18 mouse cellular contexts compared by ENCODE assay signal in genomic region chr1:133973801-133974200, GRCm38 (mm10). TPM values are rescaled to one million over a fixed set of nuclear protein-coding genes. Genes with fewer than 3 reads are reported as not detected.
DNase-seq lines count a peak whose midpoint lies in the region; ATAC-seq and TF ChIP-seq lines count a peak whose summit lies in the region.
"Had no signal": no experiment of that assay in that cellular context is flagged by ENCODE, and none has a peak within 500 bp of the region (broad histone marks: within the 10 kb centered on the region; RNA-seq: fewer than 3 reads in every experiment).

No protein-coding gene starts in this region.

- no peak for TF ChIP-seq CTCF in brain, embryonic 14.5 days (IDR thresholded peaks at IDR 0.05; ENCODE audit: borderline replicate concordance, extremely low read depth, insufficient read depth, insufficient read length)

- peak; percentile 23 to 52 for DNase-seq in cerebellum, postnatal 10 days
- peak; percentile 64 for DNase-seq in heart, adult 11 months
- no peak for DNase-seq in heart, adult 8-10 months (ENCODE audit: low spot score)
- peak; percentile 41 for DNase-seq in brain, embryonic 14.5 days (ENCODE audit: low read depth)
- DNase-seq in MN1 (ENCODE audit: low spot score) = no peak
- DNase-seq: adrenal gland, adult 8-10 months; adrenal gland, postnatal 14 days; adrenal gland, postnatal 36 days; cerebellum, adult 11 months; cerebellum, adult 8-10 months had no signal

- ATAC-seq in cerebellum, adult (ENCODE audit: insufficient number of reproducible peaks, low FRiP score, low TSS enrichment) = no peak
- ATAC-seq: activated CD4-positive, CD25-positive, alpha-beta regulatory T cell, adult 4 months; forebrain, embryonic 13.5 days; forebrain, embryonic 16.5 days; Patski had no signal

- TF ChIP-seq POLR2A in brain, embryonic 14.5 days (IDR thresholded peaks at IDR 0.05; ENCODE audit: borderline replicate concordance, extremely low read depth, insufficient read depth, insufficient read length, poor library complexity, severe bottlenecking) = no peak

RNA-seq across cellular contexts. Expression of gene Prelp, which starts 52.6 kb away (rescaled TPM):
- 10 to 100 TPM; 26.0 to 28.4 (median 27.1) TPM for total RNA-seq in heart, adult 8-10 months (2022)
- 3.1 and 8.2 TPM in 2 replicates for polyA plus RNA-seq in brain, embryonic 14.5 days (2012; rRNA removed)
- total RNA-seq: ES-E14, MEL had no signal
- polyA plus RNA-seq: activated CD4-positive, CD25-positive, alpha-beta regulatory T cell, adult 4 months; erythroblast, embryonic 14.5 days had no signal

Comparison
In these comparisons a context has a peak if more than half of its experiments do, and no peak if none do; other contexts are left out.
1. DNase-seq: peak in cerebellum, postnatal 10 days (2 of 2), heart, adult 11 months (single experiment) and brain, embryonic 14.5 days (single experiment); none in heart, adult 8-10 months (single experiment) and MN1 (single experiment).